ENCODE assay signal across 8 mouse cellular contexts in genomic region chr5:77266886-77267401, GRCm38 (mm10). TPM values are rescaled to one million over a fixed set of nuclear protein-coding genes. Genes with fewer than 3 reads are reported as not detected.
DNase-seq lines count a peak whose midpoint lies in the region; ATAC-seq and TF ChIP-seq lines count a peak whose summit lies in the region.

No protein-coding gene starts in this region.

- no peaks in the 10 kb centered on the region for H3K9me3 ChIP-seq in heart, embryonic 13.5 days
- H3K9me3 ChIP-seq in lung, embryonic 15.5 days, result no peaks in the 10 kb centered on the region
- no peaks in the 10 kb centered on the region for H3K9me3 ChIP-seq in stomach, embryonic 14.5 days (ENCODE audit: control insufficient read depth, low read depth, low read length)

- peaks cover 32% of the 10 kb centered on the region for H3K4me1 ChIP-seq in heart, embryonic 13.5 days
- H3K4me1 ChIP-seq in bone marrow macrophage, adult 2 months (ENCODE audit: control insufficient read depth, insufficient read depth, low read length), result peaks cover 13% of the 10 kb centered on the region
- peaks cover 7% of the 10 kb centered on the region; the same call in 1 of the 2 replicates for H3K4me1 ChIP-seq in lung, embryonic 15.5 days
- peaks cover 8% of the 10 kb centered on the region for H3K4me1 ChIP-seq in stomach, embryonic 14.5 days (ENCODE audit: control insufficient read depth, insufficient read depth, low read length)

- no peaks in the 10 kb centered on the region for H3K27me3 ChIP-seq in heart, embryonic 13.5 days (replicated peaks)
- no peaks in the 10 kb centered on the region for H3K27me3 ChIP-seq in lung, embryonic 15.5 days
- H3K27me3 ChIP-seq in stomach, embryonic 14.5 days (ENCODE audit: control insufficient read depth, insufficient read depth, low read length), result no peaks in the 10 kb centered on the region

- peaks cover 39% of the 10 kb centered on the region for H3K36me3 ChIP-seq in heart, embryonic 13.5 days
- peaks cover 33% of the 10 kb centered on the region for H3K36me3 ChIP-seq in lung, embryonic 15.5 days
- H3K36me3 ChIP-seq in stomach, embryonic 14.5 days (ENCODE audit: control insufficient read depth, insufficient read depth, low read length), result peaks cover 27% of the 10 kb centered on the region

- TF ChIP-seq POLR2A in bone marrow macrophage, adult 2 months (IDR thresholded peaks at IDR 0.05; ENCODE audit: borderline replicate concordance, low read depth, low read length), result no peak

- WGBS in heart, embryonic 13.5 days, result 2% methylated on average over 11 of the region's 11 CpGs
- 1% methylated on average over 11 of the region's 11 CpGs for WGBS in lung, embryonic 15.5 days
- WGBS in stomach, embryonic 14.5 days, result 2% methylated on average over 11 of the region's 11 CpGs

- DNase-seq in heart, adult 18-20 months, result no peak
- DNase-seq in ovary, postnatal 10 days (ENCODE audit: low spot score), result no peak
- DNase-seq in right cerebral cortex, postnatal 4 days, result no peak

- TF ChIP-seq CTCF in bone marrow macrophage, adult 2 months (IDR thresholded peaks at IDR 0.05; ENCODE audit: low read depth, low read length), result no peak

- H3K9ac ChIP-seq in heart, embryonic 13.5 days, result peak overlapping the region; percentile 98
- peak overlapping the region; percentile 87 for H3K9ac ChIP-seq in lung, embryonic 15.5 days
- peak overlapping the region; percentile 92 for H3K9ac ChIP-seq in stomach, embryonic 14.5 days (replicated peaks; ENCODE audit: low read depth, low read length)

- ATAC-seq in heart, embryonic 13.5 days (ENCODE audit: extremely low read depth, insufficient number of reproducible peaks, low FRiP score, low TSS enrichment), result no peak
- peak; percentile 37 to 38; a peak in 3 of 4 replicates for ATAC-seq in hematopoietic stem cell, adult 5-6 weeks (replicated peaks in 1 of 2; ENCODE audit: insufficient read depth in 1 of 2, low FRiP score in 2 of 2, low TSS enrichment in 1 of 2, low read depth in 1 of 2, poor library complexity in 2 of 2, severe bottlenecking in 2 of 2)
- ATAC-seq in lung, embryonic 15.5 days (ENCODE audit: borderline replicate concordance, extremely low read depth, low FRiP score, low TSS enrichment), result no peak
- no peak for ATAC-seq in stomach, embryonic 14.5 days (ENCODE audit: insufficient number of reproducible peaks, insufficient read depth, low FRiP score, low read depth)

- H3K4me3 ChIP-seq in heart, embryonic 13.5 days, result peak overlapping the region; percentile 94
- peak overlapping the region; percentile 75 for H3K4me3 ChIP-seq in bone marrow macrophage, adult 2 months (ENCODE audit: insufficient read depth, low read length)
- H3K4me3 ChIP-seq in lung, embryonic 15.5 days, result peak overlapping the region; percentile 95
- H3K4me3 ChIP-seq in stomach, embryonic 14.5 days (ENCODE audit: low read depth, low read length), result peak overlapping the region; percentile 95

- peak overlapping the region; percentile 98 for H3K27ac ChIP-seq in heart, embryonic 13.5 days (replicated peaks)
- H3K27ac ChIP-seq in bone marrow macrophage, adult 2 months (ENCODE audit: insufficient read depth, low read depth, low read length), result peak overlapping the region; percentile 71
- H3K27ac ChIP-seq in lung, embryonic 15.5 days, result peak overlapping the region; percentile 97
- peak overlapping the region; percentile 98; the same call in 1 of the 2 replicates for H3K27ac ChIP-seq in stomach, embryonic 14.5 days (ENCODE audit: low read length)

- peak overlapping the region; percentile 75 for H3K4me2 ChIP-seq in heart, embryonic 13.5 days
- peak overlapping the region; percentile 75 for H3K4me2 ChIP-seq in lung, embryonic 15.5 days
- peak overlapping the region; percentile 47 for H3K4me2 ChIP-seq in stomach, embryonic 14.5 days (replicated peaks; ENCODE audit: low read depth, low read length)

RNA-seq across cellular contexts. Expression of gene Rest, which starts 1.7 kb away (rescaled TPM):
- 21.1 and 23.2 TPM in 2 replicates for polyA plus RNA-seq in heart, embryonic 13.5 days (2015; fragmentation: Nextera tagmentation; extraction: Ambion mirVana)
- 10 to 100 TPM; 13.2 to 13.5 TPM for total RNA-seq in heart, adult 18-20 months (2021)
- polyA plus RNA-seq in bone marrow macrophage, adult 2 months (2012; ENCODE audit: insufficient read depth, insufficient read length, missing spikeins), result 14.2 and 16.6 TPM in 2 replicates
- total RNA-seq in hematopoietic stem cell, adult 5-6 weeks (2017), result 65.3 and 81.2 TPM in 2 replicates
- polyA plus RNA-seq in lung, embryonic 15.5 days (2015; fragmentation: Nextera tagmentation; extraction: Ambion mirVana), result 33.5 and 34.2 TPM in 2 replicates
- polyA plus RNA-seq in stomach, embryonic 14.5 days (2014; fragmentation: Nextera tagmentation; extraction: Ambion mirVana), result 39.2 TPM in 2 replicates

RNA-seq across cellular contexts. Expression of gene Noa1, which starts 42.9 kb away (rescaled TPM):
- polyA plus RNA-seq in heart, embryonic 13.5 days (2015; fragmentation: Nextera tagmentation; extraction: Ambion mirVana), result 18.8 and 19.2 TPM in 2 replicates
- total RNA-seq in heart, adult 18-20 months (2021), result 10 to 100 TPM; 22.1 to 25.7 TPM
- polyA plus RNA-seq in bone marrow macrophage, adult 2 months (2012; ENCODE audit: insufficient read depth, insufficient read length, missing spikeins), result 10.1 and 10.5 TPM in 2 replicates
- total RNA-seq in hematopoietic stem cell, adult 5-6 weeks (2017), result 16.6 and 26.0 TPM in 2 replicates
- polyA plus RNA-seq in lung, embryonic 15.5 days (2015; fragmentation: Nextera tagmentation; extraction: Ambion mirVana), result 28.4 and 29.4 TPM in 2 replicates
- 21.1 and 25.1 TPM in 2 replicates for polyA plus RNA-seq in stomach, embryonic 14.5 days (2014; fragmentation: Nextera tagmentation; extraction: Ambion mirVana)

RNA-seq across cellular contexts. Expression of gene Polr2b, which starts 43.0 kb away (rescaled TPM):
- 34.6 and 37.6 TPM in 2 replicates for polyA plus RNA-seq in heart, embryonic 13.5 days (2015; fragmentation: Nextera tagmentation; extraction: Ambion mirVana)
- 10 to 100 TPM; 32.8 to 36.7 TPM for total RNA-seq in heart, adult 18-20 months (2021)
- polyA plus RNA-seq in bone marrow macrophage, adult 2 months (2012; ENCODE audit: insufficient read depth, insufficient read length, missing spikeins), result 31.0 and 35.9 TPM in 2 replicates
- 139 and 180 TPM in 2 replicates for total RNA-seq in hematopoietic stem cell, adult 5-6 weeks (2017)
- polyA plus RNA-seq in lung, embryonic 15.5 days (2015; fragmentation: Nextera tagmentation; extraction: Ambion mirVana), result 64.0 and 65.1 TPM in 2 replicates
- 62.1 and 62.4 TPM in 2 replicates for polyA plus RNA-seq in stomach, embryonic 14.5 days (2014; fragmentation: Nextera tagmentation; extraction: Ambion mirVana)

RNA-seq across cellular contexts. Expression of gene Spink2, which starts 55.7 kb away (rescaled TPM):
- 5.7 and 5.9 TPM in 2 replicates for polyA plus RNA-seq in heart, embryonic 13.5 days (2015; fragmentation: Nextera tagmentation; extraction: Ambion mirVana)
- not detected for total RNA-seq in heart, adult 18-20 months (2021)
- polyA plus RNA-seq in bone marrow macrophage, adult 2 months (2012; ENCODE audit: insufficient read depth, insufficient read length, missing spikeins), result not detected in 2 replicates
- not detected in 2 replicates for total RNA-seq in hematopoietic stem cell, adult 5-6 weeks (2017)
- 1.6 and 2.2 TPM in 2 replicates for polyA plus RNA-seq in lung, embryonic 15.5 days (2015; fragmentation: Nextera tagmentation; extraction: Ambion mirVana)
- 0.43 and 0.88 TPM in 2 replicates for polyA plus RNA-seq in stomach, embryonic 14.5 days (2014; fragmentation: Nextera tagmentation; extraction: Ambion mirVana)

Comparison
In these comparisons a context has a peak if more than half of its experiments do, and no peak if none do; other contexts are left out.
1. ATAC-seq: peak in hematopoietic stem cell, adult 5-6 weeks (2 of 2); none in heart, embryonic 13.5 days (single experiment), lung, embryonic 15.5 days (single experiment) and stomach, embryonic 14.5 days (single experiment).
2. Peak in every context shown above with its lines, with median percentiles within 50 percentile points of each other: H3K27ac ChIP-seq, H3K4me2 ChIP-seq, H3K4me3 ChIP-seq and H3K9ac ChIP-seq.